Mouse (Mus musculus) MEL (cell line): ENCODE measurements around the gene Sned1. TPM values are rescaled to one million over a fixed set of nuclear protein-coding genes. Genes with fewer than 3 reads are reported as not detected.
"Not testable (repeated sequence)": the region's sequence is repeated elsewhere in the genome, so short reads cannot be mapped to it uniquely, and the experiment has no call there.

ENCODE experiments used
- DNase-seq: peaks from one replicate; pipeline ENCODE4 v3.0.0; 2011; ENCODE audit warnings: low read depth, low spot score
- H3K27ac ChIP-seq: 2 replicates; pipeline ENCODE4 v1.5.1; 2012; ENCODE audit warnings: low read depth, mild to moderate bottlenecking, control low read depth, low read length, moderate library complexity; ENCODE audit not compliant: control insufficient read depth
- H3K27me3 ChIP-seq, 2 experiments: fragments of 150-350 bp in 1 of 2; sonication (generic) in 1 of 2; 2 replicates each; pipeline ENCODE4 v1.6.1; 2012; ENCODE audit warnings: low read length in 2 of 2, mild to moderate bottlenecking in 2 of 2, improper control_type of control experiment in 1 of 2, moderate library complexity in 1 of 2; ENCODE audit not compliant: insufficient read depth in 2 of 2, control insufficient read depth in 1 of 2
- H3K36me3 ChIP-seq, 2 experiments: 2 replicates each; pipeline ENCODE4 v1.6.1; 2012 to 2014; ENCODE audit warnings: low read length in 2 of 2, improper control_type of control experiment in 1 of 2, inconsistent platforms in 1 of 2, mild to moderate bottlenecking in 1 of 2; ENCODE audit not compliant: insufficient read depth in 2 of 2, control insufficient read depth in 1 of 2
- H3K4me1 ChIP-seq, 2 experiments: fragments of 150-350 bp in 1 of 2; sonication (generic) in 1 of 2; 2 replicates each; pipeline ENCODE4 v1.6.1; 2012; ENCODE audit warnings: low read length in 2 of 2, improper control_type of control experiment in 1 of 2, mild to moderate bottlenecking in 1 of 2; ENCODE audit not compliant: insufficient read depth in 2 of 2, control insufficient read depth in 1 of 2
- H3K4me3 ChIP-seq, 2 experiments: fragments of 150-350 bp in 1 of 2; sonication (generic) in 1 of 2; 2 replicates each; pipeline ENCODE4 v1.5.1; 2012; ENCODE audit warnings: low read depth in 2 of 2, low read length in 2 of 2, mild to moderate bottlenecking in 2 of 2, moderate library complexity in 2 of 2, control low read depth in 1 of 2, improper control_type of control experiment in 1 of 2; ENCODE audit not compliant: control insufficient read depth in 1 of 2, insufficient read depth in 1 of 2
- H3K79me2 ChIP-seq: 2 replicates; pipeline ENCODE4 v1.6.1; 2012; ENCODE audit warnings: mild to moderate bottlenecking, low read length, moderate library complexity; ENCODE audit not compliant: control insufficient read depth, poor library complexity, insufficient read depth
- H3K9ac ChIP-seq: 2 replicates; pipeline ENCODE4 v1.6.1; 2012; ENCODE audit warnings: low read depth, mild to moderate bottlenecking, control low read depth, low read length, moderate library complexity; ENCODE audit not compliant: control insufficient read depth, poor library complexity, severe bottlenecking
- H3K9me3 ChIP-seq: fragments of 150-350 bp; sonication (generic); replicated peaks from 2 replicates; pipeline ENCODE4 v1.6.1; 2012; ENCODE audit warnings: mild to moderate bottlenecking, low read length, improper control_type of control experiment, moderate library complexity; ENCODE audit not compliant: insufficient read depth
- BHLHE40 ChIP-seq: IDR thresholded peaks from 2 replicates; pipeline ENCODE4 v1.6.1; 2012; ENCODE audit warnings: low read depth, mild to moderate bottlenecking, inconsistent platforms, low read length, improper control_type of control experiment, borderline replicate concordance
- CHD1 ChIP-seq: IDR thresholded peaks from 2 replicates; pipeline ENCODE4 v1.6.1; 2012; ENCODE audit warnings: low read depth, mild to moderate bottlenecking, inconsistent platforms, low read length, improper control_type of control experiment
- E2F4 ChIP-seq: IDR thresholded peaks from 2 replicates; pipeline ENCODE4 v1.6.1; 2011; ENCODE audit warnings: low read depth, low read length, improper control_type of control experiment, borderline replicate concordance
- ELF1 ChIP-seq: IDR thresholded peaks from 2 replicates; pipeline ENCODE4 v1.6.1; 2014; ENCODE audit warnings: low read depth, mild to moderate bottlenecking, inconsistent platforms, low read length, improper control_type of control experiment, moderate library complexity
- GABPA ChIP-seq: IDR thresholded peaks from 2 replicates; pipeline ENCODE4 v1.6.1; 2012; ENCODE audit warnings: low read depth, mild to moderate bottlenecking, inconsistent platforms, low read length, improper control_type of control experiment, moderate library complexity
- HCFC1 ChIP-seq: IDR thresholded peaks from 2 replicates; pipeline ENCODE4 v1.6.1; 2012; ENCODE audit warnings: low read depth, mild to moderate bottlenecking, inconsistent platforms, low read length, improper control_type of control experiment, moderate library complexity
- KAT2A ChIP-seq: conservative IDR thresholded peaks from 2 replicates; pipeline ENCODE4 v1.6.1; 2012; ENCODE audit warnings: low read depth, low read length, improper control_type of control experiment, inconsistent platforms
- MAZ ChIP-seq: IDR thresholded peaks from 2 replicates; pipeline ENCODE4 v1.6.1; 2012; ENCODE audit warnings: low read depth, mild to moderate bottlenecking, inconsistent platforms, low read length, improper control_type of control experiment
- MEF2A ChIP-seq: IDR thresholded peaks from 2 replicates; pipeline ENCODE4 v1.6.1; 2014; ENCODE audit warnings: low read depth, mild to moderate bottlenecking, inconsistent platforms, low read length, improper control_type of control experiment; ENCODE audit not compliant: poor library complexity, insufficient replicate concordance, severe bottlenecking; ENCODE audit errors: extremely low read depth
- NELFE ChIP-seq: IDR thresholded peaks from 2 replicates; pipeline ENCODE4 v1.6.1; 2011; ENCODE audit warnings: low read depth, low read length, improper control_type of control experiment
- NRF1 ChIP-seq: IDR thresholded peaks from 2 replicates; pipeline ENCODE4 v1.6.1; 2014; ENCODE audit warnings: low read depth, mild to moderate bottlenecking, inconsistent platforms, low read length, improper control_type of control experiment, moderate library complexity; ENCODE audit not compliant: poor library complexity, insufficient read depth, severe bottlenecking
- POLR2A ChIP-seq, 2 experiments: IDR thresholded peaks; 2 replicates each; pipeline ENCODE4 v1.6.1; 2011 to 2012; ENCODE audit warnings: low read length in 2 of 2, mild to moderate bottlenecking in 2 of 2, control low read depth in 1 of 2, improper control_type of control experiment in 1 of 2, low read depth in 1 of 2, moderate library complexity in 1 of 2; ENCODE audit not compliant: control insufficient read depth in 1 of 2, insufficient read depth in 1 of 2, poor library complexity in 1 of 2
- POLR2AphosphoS2 ChIP-seq: IDR thresholded peaks from 2 replicates; pipeline ENCODE4 v1.6.1; 2011; ENCODE audit warnings: low read length, improper control_type of control experiment
- POLR2AphosphoS5 ChIP-seq: IDR thresholded peaks from 2 replicates; pipeline ENCODE4 v1.6.1; 2012; ENCODE audit warnings: low read depth, borderline replicate concordance, mild to moderate bottlenecking, inconsistent platforms, low read length, moderate library complexity, mixed read lengths
- RAD21 ChIP-seq: IDR thresholded peaks from 2 replicates; pipeline ENCODE4 v1.6.1; 2011; ENCODE audit warnings: mild to moderate bottlenecking, low read depth, low read length, improper control_type of control experiment
- RCOR1 ChIP-seq: IDR thresholded peaks from 2 replicates; pipeline ENCODE4 v1.6.1; 2012; ENCODE audit warnings: low read depth, mild to moderate bottlenecking, inconsistent platforms, low read length, improper control_type of control experiment
- SMC3 ChIP-seq: IDR thresholded peaks from 2 replicates; pipeline ENCODE4 v1.6.1; 2011; ENCODE audit warnings: low read depth, low read length, improper control_type of control experiment
- TAL1 ChIP-seq: IDR thresholded peaks from 2 replicates; pipeline ENCODE4 v1.6.1; 2012; ENCODE audit warnings: mild to moderate bottlenecking, inconsistent platforms, low read length, moderate library complexity, mixed read lengths
- TCF12 ChIP-seq: IDR thresholded peaks from 2 replicates; pipeline ENCODE4 v1.6.1; 2014; ENCODE audit warnings: low read depth, mild to moderate bottlenecking, inconsistent platforms, low read length, improper control_type of control experiment, moderate library complexity
- USF1 ChIP-seq: IDR thresholded peaks from 2 replicates; pipeline ENCODE4 v1.6.1; 2014; ENCODE audit warnings: low read depth, mild to moderate bottlenecking, inconsistent platforms, low read length, improper control_type of control experiment, moderate library complexity
- USF2 ChIP-seq, 2 experiments: IDR thresholded peaks; 2 replicates each; pipeline ENCODE4 v1.6.1; 2011 to 2012; ENCODE audit warnings: improper control_type of control experiment in 2 of 2, low read length in 2 of 2, borderline replicate concordance in 1 of 2, inconsistent platforms in 1 of 2, low read depth in 1 of 2, mild to moderate bottlenecking in 1 of 2; ENCODE audit not compliant: insufficient read depth in 1 of 2
- ZC3H11A ChIP-seq: IDR thresholded peaks from 2 replicates; pipeline ENCODE4 v1.6.1; 2012; ENCODE audit warnings: low read depth, mild to moderate bottlenecking, inconsistent platforms, low read length, improper control_type of control experiment
- ZKSCAN1 ChIP-seq: IDR thresholded peaks from 2 replicates; pipeline ENCODE4 v1.6.1; 2012; ENCODE audit warnings: low read depth, mild to moderate bottlenecking, inconsistent platforms, low read length, improper control_type of control experiment, moderate library complexity
- ZMIZ1 ChIP-seq: IDR thresholded peaks from 2 replicates; pipeline ENCODE4 v1.6.1; 2012; ENCODE audit warnings: low read depth, mild to moderate bottlenecking, inconsistent platforms, low read length, improper control_type of control experiment, moderate library complexity
- ZNF384 ChIP-seq: IDR thresholded peaks from 2 replicates; pipeline ENCODE4 v1.6.1; 2012; ENCODE audit warnings: low read depth, mild to moderate bottlenecking, inconsistent platforms, low read length, improper control_type of control experiment
- polyA plus RNA-seq, 2 experiments: library from polyadenylated mRNA; stranded (reverse) in 1 of 2; unstranded in 1 of 2; fragments of >175 nt in 1 of 2; fragments of >200 nt in 1 of 2; gene quantifications; 2 replicates each; pipeline versions ENCODE4 v1.2.1 to v1.2.4; 2012; ENCODE audit warnings: low replicate concordance in 2 of 2, low read depth in 1 of 2; ENCODE audit not compliant: insufficient read length in 2 of 2, insufficient read depth in 1 of 2, missing spikeins in 1 of 2
- total RNA-seq: library from RNA; depleted of rRNA; stranded (reverse); fragments of 300-350 nt; gene quantifications from 2 replicates; pipeline ENCODE4 v1.2.3, GENCODE M21; 2012

The Sned1 gene
- total and polyA plus RNA-seq, 3 experiments: 0.12 to 0.13 TPM; not detected in 1

DNA sequence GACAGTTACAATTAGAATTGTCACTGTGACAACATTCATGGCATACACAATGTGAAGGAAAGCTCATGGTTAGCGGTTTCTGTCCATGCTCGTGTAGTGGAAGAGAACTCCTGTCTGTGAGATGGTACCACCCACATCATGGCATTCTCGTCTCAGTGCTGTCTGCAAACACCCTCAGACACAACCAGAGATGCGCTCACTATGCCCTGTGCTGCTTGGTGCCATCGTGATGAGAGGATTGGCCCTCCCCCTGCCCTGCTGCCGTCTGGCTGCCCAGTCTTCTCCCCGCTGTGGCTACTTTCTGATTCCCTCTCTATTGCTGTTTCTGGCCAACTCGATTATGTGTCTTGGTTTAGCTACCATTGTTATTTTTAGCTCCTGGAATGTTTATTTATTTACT, 56.4 kb downstream of the Sned1 start (continued):
- TF ChIP-seq RCOR1: no peak

DNA sequence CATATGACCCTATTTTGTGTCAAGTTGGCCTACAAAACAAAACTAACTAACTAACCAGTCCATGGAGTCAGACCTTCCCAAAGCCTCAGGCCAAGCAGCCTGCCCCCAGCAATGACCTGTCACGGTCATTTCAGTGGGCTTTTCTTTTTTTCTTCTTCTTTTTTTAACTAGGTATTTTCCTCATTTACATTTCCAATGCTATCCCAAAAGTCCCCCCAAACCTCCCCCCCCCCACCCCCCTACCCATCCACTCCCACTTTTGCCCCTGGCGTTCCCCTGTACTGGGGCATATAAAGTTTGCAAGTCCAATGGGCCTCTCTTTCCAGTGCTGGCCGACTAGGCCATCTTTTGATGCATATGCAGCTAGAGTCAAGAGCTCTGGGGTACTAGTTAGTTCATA, 58.9 kb downstream of the Sned1 start:
- H3K9me3 ChIP-seq, H3K79me2 ChIP-seq, H3K27ac ChIP-seq, H3K27me3 ChIP-seq, H3K9ac ChIP-seq, DNase-seq, H3K36me3 ChIP-seq, H3K4me3 ChIP-seq: not testable (repeated sequence)
- H3K4me1 ChIP-seq: peaks cover 0 to 15% of the 10 kb centered on the region in 2 experiments; a peak in 2 of 4 replicates

DNA sequence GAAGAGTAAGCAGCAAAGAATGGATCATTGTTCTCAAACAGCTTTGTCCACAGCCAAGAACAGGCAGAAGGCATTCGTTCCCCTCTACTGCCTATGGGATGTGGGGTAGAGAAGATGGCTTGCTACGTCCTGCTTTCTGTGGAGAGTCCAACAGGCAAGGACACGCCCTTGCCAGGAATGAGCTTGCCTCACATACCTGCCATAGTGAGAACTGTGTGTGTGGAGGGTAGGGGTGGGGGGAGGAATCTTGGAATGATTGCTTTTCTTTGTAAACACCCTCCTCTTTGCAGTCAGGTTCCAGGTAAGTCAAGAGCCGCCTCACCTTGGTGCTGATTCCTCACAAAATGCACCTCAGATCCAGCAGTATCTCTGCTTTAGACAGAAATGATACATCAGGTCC, 64.2 kb downstream of the Sned1 start:
- Histone ChIP-seq H3K79me2 (peaks cover under 1% of the 10 kb centered on the region; the same call in 1 of the 2 replicates), H3K9me3 (no peaks in the 10 kb centered on the region), H3K36me3 (peaks cover 2 to 5% of the 10 kb centered on the region in 2 experiments; a peak in 3 of 4 replicates)

DNA sequence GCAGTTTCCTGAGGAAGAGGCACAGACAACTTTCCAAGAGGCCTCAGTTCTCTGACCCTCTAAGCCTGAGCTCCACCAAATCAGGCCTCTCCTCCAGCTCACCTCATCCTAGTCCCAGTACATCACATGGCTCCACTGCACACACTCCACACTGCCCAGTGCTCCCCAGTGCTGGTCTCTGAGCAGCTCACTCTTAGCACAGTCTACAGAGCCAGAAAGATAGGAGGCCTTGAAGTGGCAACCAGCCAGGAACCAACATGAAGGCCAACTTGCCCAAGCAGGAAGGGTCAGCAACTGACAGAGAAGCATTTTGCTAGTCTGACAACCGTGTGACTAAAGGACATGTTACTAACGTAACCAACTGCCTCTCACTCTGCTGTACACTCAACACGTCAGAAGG, 64.9 kb downstream of the Sned1 start:
- peaks cover 6% of the 10 kb centered on the region for H3K79me2 ChIP-seq
- H3K9me3 ChIP-seq: no peaks in the 10 kb centered on the region
- no peak overlapping the region for H3K9ac ChIP-seq
- no peak for DNase-seq
- H3K27me3 ChIP-seq: no peaks in the 10 kb centered on the region
- H3K4me3 ChIP-seq: no peak overlapping the region
- H3K36me3 ChIP-seq: peaks cover 2 to 8% of the 10 kb centered on the region in 2 experiments; a peak in 3 of 4 replicates
- H3K27ac ChIP-seq: no peak overlapping the region
- H3K4me1 ChIP-seq: peaks cover 0 to 4% of the 10 kb centered on the region in 2 experiments; a peak in 1 of 4 replicates
- TF ChIP-seq E2F4 (no peak), TAL1 (no peak), TCF12 (no peak), NELFE (no peak), POLR2AphosphoS5 (no peak), USF2 (IDR thresholded peaks at IDR 0.05; ENCODE audit: borderline replicate concordance in 1 of 2, insufficient read depth in 1 of 2, low read depth in 1 of 2, low read length in 2 of 2) (no peak), MEF2A (no peak), ZC3H11A (no peak), ZMIZ1 (no peak), ELF1 (no peak), POLR2A (IDR thresholded peaks at IDR 0.05; ENCODE audit: control insufficient read depth in 1 of 2, insufficient read depth in 1 of 2, low read depth in 1 of 2, low read length in 2 of 2, poor library complexity in 1 of 2) (no peak), CHD1 (no peak), SMC3 (no peak), ZKSCAN1 (no peak), GABPA (no peak), USF1 (no peak), KAT2A (no peak), RAD21 (no peak)

More for the DNA sequence above, 64.2 kb downstream of the Sned1 start:
- Histone ChIP-seq H3K27me3 (no peaks in the 10 kb centered on the region), H3K4me3 (no peak overlapping the region), H3K27ac (no peak overlapping the region), H3K4me1 (peaks cover 0 to under 1% of the 10 kb centered on the region in 2 experiments; a peak in 1 of 4 replicates), H3K9ac (no peak overlapping the region)
- TF ChIP-seq NELFE (no peak), MAZ (no peak), ZNF384 (no peak), BHLHE40 (no peak), USF1 (no peak), KAT2A (no peak), POLR2A (IDR thresholded peaks at IDR 0.05; ENCODE audit: control insufficient read depth in 1 of 2, insufficient read depth in 1 of 2, low read depth in 1 of 2, low read length in 2 of 2, poor library complexity in 1 of 2) (no peak), CHD1 (no peak), ZKSCAN1 (no peak), HCFC1 (no peak), ELF1 (no peak), RCOR1 (no peak), TCF12 (no peak), NRF1 (no peak), POLR2AphosphoS2 (no peak)
- no peak for DNase-seq
